ENCODE assay signal across 8 mouse cellular contexts in the genomic region with DNA sequence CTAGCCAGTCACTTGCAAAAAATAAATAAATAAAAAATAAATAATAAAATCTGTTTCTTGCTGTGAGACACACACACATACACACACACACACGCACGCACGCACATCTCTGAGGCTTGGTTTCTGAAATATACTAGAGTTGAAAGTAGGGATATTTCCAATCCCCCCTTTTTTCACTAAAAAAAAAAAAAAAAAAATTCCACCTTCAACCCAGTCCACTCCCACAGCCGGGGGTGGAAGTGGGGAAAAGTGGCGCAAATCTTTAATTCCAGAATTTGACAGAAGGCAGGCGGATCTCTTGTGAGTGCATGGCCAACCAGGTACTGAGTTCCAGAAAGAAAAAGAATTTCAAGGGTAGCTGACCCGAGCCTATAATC. TPM values are rescaled to one million over a fixed set of nuclear protein-coding genes. Genes with fewer than 3 reads are reported as not detected.
DNase-seq lines count a peak whose midpoint lies in the region; ATAC-seq and TF ChIP-seq lines count a peak whose summit lies in the region.

No protein-coding gene starts in this region.

- H3K36me3 ChIP-seq in heart, embryonic 12.5 days = no peaks in the 10 kb centered on the region
- H3K36me3 ChIP-seq in MEL (ENCODE audit: control insufficient read depth in 1 of 2, insufficient read depth in 2 of 2, low read length in 2 of 2) = peaks cover 0 to 17% of the 10 kb centered on the region in 2 experiments; a peak in 2 of 4 replicates
- no peaks in the 10 kb centered on the region for H3K36me3 ChIP-seq in hindbrain, embryonic 14.5 days (replicated peaks; ENCODE audit: control insufficient read depth, insufficient read depth)
- H3K36me3 ChIP-seq in midbrain, embryonic 11.5 days (ENCODE audit: control insufficient read depth, insufficient read depth, low read length) = no peaks in the 10 kb centered on the region

- H3K9ac ChIP-seq in heart, embryonic 12.5 days = no peak overlapping the region; the same call in 1 of the 2 replicates
- H3K9ac ChIP-seq in MEL (ENCODE audit: control insufficient read depth, low read depth, low read length, poor library complexity, severe bottlenecking) = peak overlapping the region; percentile 61
- no peak overlapping the region for H3K9ac ChIP-seq in hindbrain, embryonic 14.5 days
- no peak overlapping the region; the same call in 1 of the 2 replicates for H3K9ac ChIP-seq in midbrain, embryonic 11.5 days (ENCODE audit: low read length)

- TF ChIP-seq RAD21 in MEL (IDR thresholded peaks at IDR 0.05; ENCODE audit: low read depth, low read length) = no peak

- no peaks in the 10 kb centered on the region for H3K4me1 ChIP-seq in heart, embryonic 12.5 days (replicated peaks)
- peaks cover 8 to 19% of the 10 kb centered on the region in 2 experiments; a peak in 3 of 4 replicates for H3K4me1 ChIP-seq in MEL (ENCODE audit: control insufficient read depth in 1 of 2, insufficient read depth in 2 of 2, low read length in 2 of 2)
- 0 out of 2 replicates have a peak, but pooled peaks cover 3% of the 10 kb centered on the region for H3K4me1 ChIP-seq in hindbrain, embryonic 14.5 days (replicated peaks; ENCODE audit: control insufficient read depth, insufficient read depth, low read length)
- peaks cover 5% of the 10 kb centered on the region; the same call in 1 of the 2 replicates for H3K4me1 ChIP-seq in midbrain, embryonic 11.5 days (ENCODE audit: control insufficient read depth, insufficient read depth, low read length)

- no peaks in the 10 kb centered on the region for H3K9me3 ChIP-seq in heart, embryonic 12.5 days (replicated peaks)
- no peaks in the 10 kb centered on the region for H3K9me3 ChIP-seq in MEL (replicated peaks; ENCODE audit: insufficient read depth, low read length)
- no peaks in the 10 kb centered on the region for H3K9me3 ChIP-seq in hindbrain, embryonic 14.5 days (ENCODE audit: control insufficient read depth, low read length)
- H3K9me3 ChIP-seq in midbrain, embryonic 11.5 days (ENCODE audit: control insufficient read depth, low read length) = no peaks in the 10 kb centered on the region

- no peak; a peak in 1 of 4 replicates for TF ChIP-seq EP300 in MEL (IDR thresholded peaks at IDR 0.05; ENCODE audit: low read depth in 1 of 2, low read length in 2 of 2)

- WGBS in heart, embryonic 12.5 days = 28% methylated on average over 7 of the region's 7 CpGs
- WGBS in hindbrain, embryonic 14.5 days = 36% methylated on average over 7 of the region's 7 CpGs
- WGBS in midbrain, embryonic 11.5 days = 35% methylated on average over 7 of the region's 7 CpGs

- H3K4me3 ChIP-seq in heart, embryonic 12.5 days = peak overlapping the region; percentile 71
- H3K4me3 ChIP-seq in MEL (ENCODE audit: control insufficient read depth in 1 of 2, insufficient read depth in 1 of 2, low read depth in 2 of 2, low read length in 2 of 2) = peak overlapping the region; percentile 63 to 90
- peak overlapping the region; percentile 50 for H3K4me3 ChIP-seq in hindbrain, embryonic 14.5 days (replicated peaks; ENCODE audit: low read length)
- no peak overlapping the region for H3K4me3 ChIP-seq in midbrain, embryonic 11.5 days (ENCODE audit: low read depth, low read length)

- ATAC-seq in heart, embryonic 12.5 days (ENCODE audit: insufficient number of reproducible peaks, low FRiP score) = no peak
- no peak for ATAC-seq in hindbrain, embryonic 14.5 days (ENCODE audit: low FRiP score)
- no peak; the same call in 1 of the 2 replicates for ATAC-seq in midbrain, embryonic 11.5 days (ENCODE audit: low FRiP score)

- no peak for DNase-seq in heart, postnatal 36 days
- DNase-seq in MEL (ENCODE audit: low read depth, low spot score) = peak; percentile 68
- no peak for DNase-seq in hindbrain, embryonic 14.5 days (ENCODE audit: low spot score)
- DNase-seq in midbrain, embryonic 11.5 days (ENCODE audit: low spot score, missing footprints) = no peak
- DNase-seq in urinary bladder, postnatal 10 days (ENCODE audit: low spot score) = no peak
- no peak for DNase-seq in gastrocnemius, adult 8-10 months (ENCODE audit: low spot score in 2 of 2)
- DNase-seq in frontal cortex, postnatal 10 days (ENCODE audit: low spot score in 2 of 2) = no peak

- peaks cover 10% of the 10 kb centered on the region for H3K27me3 ChIP-seq in heart, embryonic 12.5 days (replicated peaks)
- H3K27me3 ChIP-seq in MEL (ENCODE audit: control insufficient read depth in 1 of 2, insufficient read depth in 2 of 2, low read length in 2 of 2) = no peaks in the 10 kb centered on the region
- peaks cover 19% of the 10 kb centered on the region for H3K27me3 ChIP-seq in hindbrain, embryonic 14.5 days (ENCODE audit: control insufficient read depth, insufficient read depth, low read length)
- peaks cover 2% of the 10 kb centered on the region; the same call in 1 of the 2 replicates for H3K27me3 ChIP-seq in midbrain, embryonic 11.5 days (ENCODE audit: control insufficient read depth, insufficient read depth, low read length)

- intact Hi-C loops in heart, postnatal 36 days (cut with DNase I) = no loop called here

- no peak for TF ChIP-seq CTCF in MEL (IDR thresholded peaks at IDR 0.05 in 2 of 3, conservative IDR thresholded peaks at IDR 0.05 in 1 of 3; ENCODE audit: control insufficient read depth in 1 of 3, insufficient read depth in 1 of 3, low read depth in 2 of 3, low read length in 3 of 3, poor library complexity in 1 of 3, severe bottlenecking in 1 of 3)

- H3K27ac ChIP-seq in heart, embryonic 12.5 days (ENCODE audit: poor library complexity, severe bottlenecking) = no peak overlapping the region
- no peak overlapping the region for H3K27ac ChIP-seq in MEL (ENCODE audit: control insufficient read depth, low read depth, low read length)
- no peak overlapping the region for H3K27ac ChIP-seq in hindbrain, embryonic 14.5 days
- H3K27ac ChIP-seq in midbrain, embryonic 11.5 days (ENCODE audit: low read depth, low read length) = no peak overlapping the region

- peak overlapping the region; percentile 96 for H3K4me2 ChIP-seq in heart, embryonic 12.5 days
- peak overlapping the region; percentile 64 for H3K4me2 ChIP-seq in hindbrain, embryonic 14.5 days (replicated peaks)
- peak overlapping the region; percentile 79 for H3K4me2 ChIP-seq in midbrain, embryonic 11.5 days

- no peak for TF ChIP-seq POLR2A in MEL (IDR thresholded peaks at IDR 0.05; ENCODE audit: control insufficient read depth in 1 of 2, insufficient read depth in 1 of 2, low read depth in 1 of 2, low read length in 2 of 2, poor library complexity in 1 of 2)

- peaks cover 6% of the 10 kb centered on the region; the same call in 1 of the 2 replicates for H3K79me2 ChIP-seq in MEL (ENCODE audit: control insufficient read depth, insufficient read depth, low read length, poor library complexity)

TF ChIP-seq in MEL, 35 proteins besides CTCF, POLR2A, EP300 and RAD21:
- TF ChIP-seq HCFC1 (IDR thresholded peaks at IDR 0.05; ENCODE audit: low read depth, low read length) = peak; percentile 9; the same call in 1 of the 2 replicates
- TF ChIP-seq MAZ (IDR thresholded peaks at IDR 0.05; ENCODE audit: low read depth, low read length) = 0 out of 2 replicates have a peak, but pooled peaks have one; percentile 76
- TF ChIP-seq CHD1 (IDR thresholded peaks at IDR 0.05; ENCODE audit: low read depth, low read length) = no peak; the same call in 1 of the 2 replicates
- TF ChIP-seq MXI1 (IDR thresholded peaks at IDR 0.05; ENCODE audit: low read depth, low read length) = 0 out of 2 replicates have a peak, but pooled peaks have one; percentile 6
- no peak for TF ChIP-seq ZC3H11A (IDR thresholded peaks at IDR 0.05; ENCODE audit: low read depth, low read length)
- TF ChIP-seq POLR2AphosphoS5 (IDR thresholded peaks at IDR 0.05; ENCODE audit: borderline replicate concordance, low read depth, low read length) = no peak
- TF ChIP-seq MEF2A (IDR thresholded peaks at IDR 0.05; ENCODE audit: extremely low read depth, insufficient replicate concordance, low read depth, low read length, poor library complexity, severe bottlenecking) = no peak
- TF ChIP-seq ZNF384 (IDR thresholded peaks at IDR 0.05; ENCODE audit: low read depth, low read length) = peak; percentile 93
- no peak; the same call in 1 of the 2 replicates for TF ChIP-seq SIN3A (IDR thresholded peaks at IDR 0.05; ENCODE audit: low read length)
- TF ChIP-seq MYC (IDR thresholded peaks at IDR 0.05; ENCODE audit: low read depth, low read length) = peak; percentile 61; the same call in 1 of the 2 replicates
- TF ChIP-seq JUND (IDR thresholded peaks at IDR 0.05; ENCODE audit: low read depth, low read length) = no peak
- TF ChIP-seq SMC3 (IDR thresholded peaks at IDR 0.05; ENCODE audit: low read depth, low read length) = no peak
- no peak for TF ChIP-seq TAL1 (IDR thresholded peaks at IDR 0.05; ENCODE audit: low read length)
- no peak for TF ChIP-seq ZMIZ1 (IDR thresholded peaks at IDR 0.05; ENCODE audit: low read depth, low read length)

RNA-seq across cellular contexts. Expression of a gene that starts 37.2 kb away (rescaled TPM):
- 0.72 and 0.87 TPM in 2 replicates for polyA plus RNA-seq in heart, embryonic 12.5 days (2016; fragmentation: Nextera tagmentation; extraction: Ambion mirVana)
- not detected for total RNA-seq in heart, postnatal 36 days (2021)
- not detected in 2 replicates for total RNA-seq in MEL (2012; rRNA removed)
- under 1 TPM in 1 of 2 experiments, not detected in 1; 0.17 TPM for polyA plus RNA-seq in MEL (2012; ENCODE audit: insufficient read depth in 1 of 2, insufficient read length in 2 of 2, low read depth in 1 of 2, low replicate concordance in 2 of 2, missing spikeins in 1 of 2)
- polyA plus RNA-seq in hindbrain, embryonic 14.5 days (2014; fragmentation: Nextera tagmentation; extraction: Ambion mirVana) = not detected in 2 replicates
- not detected in 2 replicates for polyA plus RNA-seq in midbrain, embryonic 11.5 days (2014; fragmentation: Nextera tagmentation; extraction: Ambion mirVana)
- not detected for total RNA-seq in gastrocnemius, adult 8-10 months (2022)
